Mouse (Mus musculus) MEL (cell line): ENCODE results near the gene Plpp4. TPM values are rescaled to one million over a fixed set of nuclear protein-coding genes. Genes with fewer than 3 reads are reported as not detected.

Experiments used
- DNase-seq: peaks from one replicate; pipeline ENCODE4 v3.0.0; 2011; ENCODE audit warnings: low read depth, low spot score
- H3K27ac ChIP-seq: 2 replicates; pipeline ENCODE4 v1.5.1; 2012; ENCODE audit warnings: low read depth, mild to moderate bottlenecking, control low read depth, low read length, moderate library complexity; ENCODE audit not compliant: control insufficient read depth
- H3K27me3 ChIP-seq, 2 experiments: fragments of 150-350 bp in 1 of 2; sonication (generic) in 1 of 2; 2 replicates each; pipeline ENCODE4 v1.6.1; 2012; ENCODE audit warnings: low read length in 2 of 2, mild to moderate bottlenecking in 2 of 2, improper control_type of control experiment in 1 of 2, moderate library complexity in 1 of 2; ENCODE audit not compliant: insufficient read depth in 2 of 2, control insufficient read depth in 1 of 2
- H3K36me3 ChIP-seq, 2 experiments: 2 replicates each; pipeline ENCODE4 v1.6.1; 2012 to 2014; ENCODE audit warnings: low read length in 2 of 2, improper control_type of control experiment in 1 of 2, inconsistent platforms in 1 of 2, mild to moderate bottlenecking in 1 of 2; ENCODE audit not compliant: insufficient read depth in 2 of 2, control insufficient read depth in 1 of 2
- H3K4me1 ChIP-seq, 2 experiments: fragments of 150-350 bp in 1 of 2; sonication (generic) in 1 of 2; 2 replicates each; pipeline ENCODE4 v1.6.1; 2012; ENCODE audit warnings: low read length in 2 of 2, improper control_type of control experiment in 1 of 2, mild to moderate bottlenecking in 1 of 2; ENCODE audit not compliant: insufficient read depth in 2 of 2, control insufficient read depth in 1 of 2
- H3K4me3 ChIP-seq, 2 experiments: fragments of 150-350 bp in 1 of 2; sonication (generic) in 1 of 2; 2 replicates each; pipeline ENCODE4 v1.5.1; 2012; ENCODE audit warnings: low read depth in 2 of 2, low read length in 2 of 2, mild to moderate bottlenecking in 2 of 2, moderate library complexity in 2 of 2, control low read depth in 1 of 2, improper control_type of control experiment in 1 of 2; ENCODE audit not compliant: control insufficient read depth in 1 of 2, insufficient read depth in 1 of 2
- H3K79me2 ChIP-seq: 2 replicates; pipeline ENCODE4 v1.6.1; 2012; ENCODE audit warnings: mild to moderate bottlenecking, low read length, moderate library complexity; ENCODE audit not compliant: control insufficient read depth, poor library complexity, insufficient read depth
- H3K9ac ChIP-seq: 2 replicates; pipeline ENCODE4 v1.6.1; 2012; ENCODE audit warnings: low read depth, mild to moderate bottlenecking, control low read depth, low read length, moderate library complexity; ENCODE audit not compliant: control insufficient read depth, poor library complexity, severe bottlenecking
- H3K9me3 ChIP-seq: fragments of 150-350 bp; sonication (generic); replicated peaks from 2 replicates; pipeline ENCODE4 v1.6.1; 2012; ENCODE audit warnings: mild to moderate bottlenecking, low read length, improper control_type of control experiment, moderate library complexity; ENCODE audit not compliant: insufficient read depth
- BHLHE40 ChIP-seq: IDR thresholded peaks from 2 replicates; pipeline ENCODE4 v1.6.1; 2012; ENCODE audit warnings: low read depth, mild to moderate bottlenecking, inconsistent platforms, low read length, improper control_type of control experiment, borderline replicate concordance
- CHD2 ChIP-seq: IDR thresholded peaks from 2 replicates; pipeline ENCODE4 v1.6.1; 2011; ENCODE audit warnings: low read length, improper control_type of control experiment
- KAT2A ChIP-seq: conservative IDR thresholded peaks from 2 replicates; pipeline ENCODE4 v1.6.1; 2012; ENCODE audit warnings: low read depth, low read length, improper control_type of control experiment, inconsistent platforms
- MAX ChIP-seq: IDR thresholded peaks from 2 replicates; pipeline ENCODE4 v1.6.1; 2011; ENCODE audit warnings: low read length, improper control_type of control experiment
- MYB ChIP-seq: IDR thresholded peaks from 2 replicates; pipeline ENCODE4 v1.6.1; 2011; ENCODE audit warnings: mild to moderate bottlenecking, low read depth, low read length, improper control_type of control experiment
- MYC ChIP-seq: IDR thresholded peaks from 2 replicates; pipeline ENCODE4 v1.6.1; 2011; ENCODE audit warnings: low read depth, mild to moderate bottlenecking, low read length, improper control_type of control experiment, moderate library complexity
- SIN3A ChIP-seq: IDR thresholded peaks from 2 replicates; pipeline ENCODE4 v1.6.1; 2012; ENCODE audit warnings: low read length, improper control_type of control experiment, inconsistent platforms
- SMC3 ChIP-seq: IDR thresholded peaks from 2 replicates; pipeline ENCODE4 v1.6.1; 2011; ENCODE audit warnings: low read depth, low read length, improper control_type of control experiment
- USF1 ChIP-seq: IDR thresholded peaks from 2 replicates; pipeline ENCODE4 v1.6.1; 2014; ENCODE audit warnings: low read depth, mild to moderate bottlenecking, inconsistent platforms, low read length, improper control_type of control experiment, moderate library complexity
- ZC3H11A ChIP-seq: IDR thresholded peaks from 2 replicates; pipeline ENCODE4 v1.6.1; 2012; ENCODE audit warnings: low read depth, mild to moderate bottlenecking, inconsistent platforms, low read length, improper control_type of control experiment
- ZKSCAN1 ChIP-seq: IDR thresholded peaks from 2 replicates; pipeline ENCODE4 v1.6.1; 2012; ENCODE audit warnings: low read depth, mild to moderate bottlenecking, inconsistent platforms, low read length, improper control_type of control experiment, moderate library complexity
- ZMIZ1 ChIP-seq: IDR thresholded peaks from 2 replicates; pipeline ENCODE4 v1.6.1; 2012; ENCODE audit warnings: low read depth, mild to moderate bottlenecking, inconsistent platforms, low read length, improper control_type of control experiment, moderate library complexity
- polyA plus RNA-seq, 2 experiments: library from polyadenylated mRNA; stranded (reverse) in 1 of 2; unstranded in 1 of 2; fragments of >175 nt in 1 of 2; fragments of >200 nt in 1 of 2; gene quantifications; 2 replicates each; pipeline versions ENCODE4 v1.2.1 to v1.2.4; 2012; ENCODE audit warnings: low replicate concordance in 2 of 2, low read depth in 1 of 2; ENCODE audit not compliant: insufficient read length in 2 of 2, insufficient read depth in 1 of 2, missing spikeins in 1 of 2
- total RNA-seq: library from RNA; depleted of rRNA; stranded (reverse); fragments of 300-350 nt; gene quantifications from 2 replicates; pipeline ENCODE4 v1.2.3, GENCODE M21; 2012

Plpp4 gene
- total and polyA plus RNA-seq, 3 experiments = not detected

DNA sequence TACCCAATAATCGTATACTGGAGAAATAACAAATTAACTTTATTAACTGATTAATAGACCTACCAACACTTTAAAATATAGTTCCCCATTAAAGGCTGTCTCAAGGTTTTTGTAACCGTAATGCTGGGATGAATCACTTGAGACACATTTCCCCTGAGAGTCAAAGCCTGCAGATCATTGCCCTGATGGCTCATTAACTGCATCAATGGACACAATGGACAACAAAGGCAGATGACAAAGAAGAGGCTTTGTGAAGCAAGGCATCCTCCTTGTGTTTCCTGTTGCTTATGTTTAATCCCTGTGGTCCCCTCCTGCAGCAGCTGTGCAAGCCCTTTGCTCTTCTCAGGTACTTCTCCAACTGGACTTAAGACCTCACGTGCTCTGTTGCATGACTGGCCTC, 173.1 kb downstream of the Plpp4 start:
- no peaks in the 10 kb centered on the region for H3K79me2 ChIP-seq
- no peaks in the 10 kb centered on the region for H3K27me3 ChIP-seq
- H3K9ac ChIP-seq = no peak overlapping the region
- H3K36me3 ChIP-seq = no peaks in the 10 kb centered on the region
- no peaks in the 10 kb centered on the region for H3K4me1 ChIP-seq
- H3K27ac ChIP-seq = no peak overlapping the region
- DNase-seq = no peak
- no peak overlapping the region for H3K4me3 ChIP-seq
- H3K9me3 ChIP-seq = no peaks in the 10 kb centered on the region
- TF ChIP-seq MYC (no peak), KAT2A (no peak), SMC3 (no peak), ZC3H11A (no peak), BHLHE40 (no peak), MAX (no peak), MYB (no peak), SIN3A (no peak), ZKSCAN1 (no peak), ZMIZ1 (no peak), USF1 (no peak), CHD2 (no peak)
